Mouse (Mus musculus) liver, embryonic 14.5 days (tissue): Measurements from ENCODE around the gene Anks1. TPM values are rescaled to one million over a fixed set of nuclear protein-coding genes. Genes with fewer than 3 reads are reported as not detected.

Experiments
- ATAC-seq: fragments of 200-750 bp; cut with Nextera tagmentation; 2 replicates; pipeline ENCODE4 v1.8.0; 2017; ENCODE audit warnings: moderate number of reproducible peaks, mild to moderate bottlenecking, moderate library complexity; ENCODE audit not compliant: insufficient read depth
- DNase-seq, 3 experiments: peaks; one replicate each; pipeline ENCODE4 v3.0.0-alpha.2; 2012 to 2013; ENCODE audit warnings: low read depth in 3 of 3, low spot score in 3 of 3
- H3K27ac ChIP-seq: fragments of 300-500 bp; sonication (generic); 2 replicates; pipeline ENCODE4 v1.5.1; 2014; ENCODE audit warnings: moderate library complexity, mild to moderate bottlenecking, control low read depth, inconsistent platforms
- H3K27me3 ChIP-seq: fragments of 300-500 bp; sonication (generic); 2 replicates; pipeline ENCODE4 v1.6.1; 2014; ENCODE audit warnings: mild to moderate bottlenecking, low read length, moderate library complexity; ENCODE audit not compliant: control insufficient read depth, insufficient read depth
- H3K36me3 ChIP-seq: fragments of 300-500 bp; sonication (generic); replicated peaks from 2 replicates; pipeline ENCODE4 v1.6.1; 2014; ENCODE audit warnings: low read depth; ENCODE audit not compliant: control insufficient read depth, insufficient read depth
- H3K4me1 ChIP-seq, 2 experiments: fragments of 200-500 bp in 1 of 2; fragments of 300-500 bp in 1 of 2; sonication (generic) in 1 of 2; replicated peaks; 2 replicates each; pipeline ENCODE4 v1.6.1; 2012 to 2014; ENCODE audit warnings: antibody characterized with exemption in 1 of 2, inconsistent platforms in 1 of 2, low read length in 1 of 2; ENCODE audit not compliant: control insufficient read depth in 2 of 2, insufficient read depth in 2 of 2
- H3K4me2 ChIP-seq: fragments of 300-500 bp; sonication (generic); 2 replicates; pipeline ENCODE4 v1.6.1; 2014; ENCODE audit warnings: low read depth, mild to moderate bottlenecking, control low read depth, moderate library complexity
- H3K4me3 ChIP-seq, 2 experiments: fragments of 200-500 bp in 1 of 2; fragments of 300-500 bp in 1 of 2; sonication (generic) in 1 of 2; 2 replicates each; pipeline ENCODE4 v1.5.1; 2012 to 2014; ENCODE audit warnings: low read depth in 2 of 2, low read length in 2 of 2, mild to moderate bottlenecking in 2 of 2, control low read depth in 1 of 2, inconsistent platforms in 1 of 2, moderate library complexity in 1 of 2; ENCODE audit not compliant: insufficient read depth in 1 of 2
- H3K9ac ChIP-seq: fragments of 300-500 bp; sonication (generic); replicated peaks from 2 replicates; pipeline ENCODE4 v1.6.1; 2014; ENCODE audit warnings: mild to moderate bottlenecking, control low read depth, moderate library complexity
- H3K9me3 ChIP-seq: fragments of 300-500 bp; sonication (generic); 2 replicates; pipeline ENCODE4 v1.6.1; 2016; ENCODE audit warnings: low read length, mixed read lengths; ENCODE audit not compliant: control insufficient read depth
- CTCF ChIP-seq: IDR thresholded peaks from 2 replicates; pipeline ENCODE4 v1.5.1; 2016; ENCODE audit warnings: antibody characterized with exemption, low read depth, control low read depth
- EP300 ChIP-seq: IDR thresholded peaks from 2 replicates; pipeline ENCODE4 v1.6.1; 2016; ENCODE audit warnings: antibody characterized with exemption, low read depth
- WGBS: fragments of 180-500 bp; shearing (Covaris S2); extraction: QIAGEN DNeasy Blood & Tissue Kit; methylation state at CpG from one replicate; pipeline ENCODE4 v1.1.7; 2014; ENCODE audit not compliant: insufficient replicate concordance; 5-methylcytosine and 5-hydroxymethylcytosine counted together
- polyA plus RNA-seq, 2 experiments: library from polyadenylated mRNA; depleted of rRNA in 1 of 2; stranded (reverse) in 1 of 2; unstranded in 1 of 2; fragments of >200 nt; fragmentation: Nextera tagmentation in 1 of 2; extraction: Ambion mirVana in 1 of 2; gene quantifications; 2 replicates each; pipeline versions ENCODE4 v1.2.1 to v1.2.3; 2012 to 2014

Gene Anks1
- polyA plus RNA-seq, 2 experiments: 2.4 to 5.3 TPM

DNA sequence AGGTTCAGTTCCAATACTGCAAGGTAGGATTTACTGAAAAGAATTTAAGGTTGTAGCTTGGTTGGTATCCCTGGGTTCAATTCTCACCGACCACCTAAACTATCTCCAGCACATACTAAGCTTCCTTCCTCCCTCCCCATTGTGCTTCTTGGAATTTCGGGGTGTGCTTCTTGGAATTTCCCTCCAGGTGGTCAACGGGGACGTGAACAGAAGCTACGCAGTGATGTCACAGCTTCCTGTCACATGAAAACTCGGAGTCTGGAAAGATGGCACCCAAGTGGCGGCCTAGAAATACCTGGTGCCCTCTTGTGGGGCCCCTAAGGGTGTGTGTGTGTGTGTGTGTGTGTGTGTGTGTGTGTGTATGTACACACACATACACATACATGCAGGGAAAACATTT lies 172.8 kb downstream of the Anks1 start:
- Histone ChIP-seq H3K4me3 (no peak overlapping the region), H3K27me3 (peaks cover 6% of the 10 kb centered on the region; the same call in 1 of the 2 replicates), H3K9ac (no peak overlapping the region), H3K36me3 (no peaks in the 10 kb centered on the region), H3K9me3 (no peaks in the 10 kb centered on the region), H3K27ac (no peak overlapping the region), H3K4me1 (peaks cover 3 to 6% of the 10 kb centered on the region in 2 experiments; a peak in 3 of 4 replicates), H3K4me2 (no peak overlapping the region)
- TF ChIP-seq EP300 (no peak), CTCF (no peak)
- ATAC-seq: no peak
- DNase-seq: no peak
- 69% methylated on average over 7 of the region's 7 CpGs for WGBS

- H3K4me3 ChIP-seq: no peak overlapping the region
- no peak overlapping the region for H3K4me2 ChIP-seq
- peaks cover 3 to 6% of the 10 kb centered on the region in 2 experiments; a peak in 3 of 4 replicates for H3K4me1 ChIP-seq
- no peak overlapping the region for H3K27ac ChIP-seq
- no peak for TF ChIP-seq CTCF
- no peak for TF ChIP-seq EP300
- no peaks in the 10 kb centered on the region for H3K36me3 ChIP-seq
- 34% methylated on average over 13 of the region's 13 CpGs for WGBS
- ATAC-seq: no peak
- H3K9ac ChIP-seq: no peak overlapping the region
- no peaks in the 10 kb centered on the region for H3K9me3 ChIP-seq
- peaks cover 6% of the 10 kb centered on the region; the same call in 1 of the 2 replicates for H3K27me3 ChIP-seq
- DNase-seq: no peak
Measured at GRCm38 (mm10) chr17:28082863-28083262, 173.8 kb downstream of the Anks1 start.

DNA sequence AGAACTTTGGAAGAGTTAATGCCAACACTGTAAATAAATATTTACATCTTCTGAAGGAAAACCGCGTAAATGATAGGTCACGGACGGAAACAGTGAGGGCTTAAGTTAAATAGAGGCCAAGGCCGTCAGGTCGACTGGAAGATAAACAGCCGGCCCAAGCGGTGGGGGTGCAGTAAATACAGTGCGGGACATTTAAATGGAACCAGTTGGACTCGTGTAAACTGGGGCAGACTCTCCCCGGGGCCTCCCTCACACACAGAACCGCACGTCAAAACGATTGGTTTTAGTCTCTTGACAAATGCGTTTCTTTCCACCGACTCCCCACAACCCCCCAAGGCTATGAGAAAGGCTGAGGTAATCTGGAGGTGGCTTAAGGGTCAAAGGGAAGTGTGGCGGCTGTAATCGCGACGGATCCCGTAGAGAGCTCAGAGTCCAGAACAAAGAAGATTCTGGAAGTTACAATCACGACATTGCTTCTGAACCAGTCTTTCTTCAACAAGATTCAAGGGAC lies 175.3 kb downstream of the Anks1 start:
- ATAC-seq: no peak

DNA sequence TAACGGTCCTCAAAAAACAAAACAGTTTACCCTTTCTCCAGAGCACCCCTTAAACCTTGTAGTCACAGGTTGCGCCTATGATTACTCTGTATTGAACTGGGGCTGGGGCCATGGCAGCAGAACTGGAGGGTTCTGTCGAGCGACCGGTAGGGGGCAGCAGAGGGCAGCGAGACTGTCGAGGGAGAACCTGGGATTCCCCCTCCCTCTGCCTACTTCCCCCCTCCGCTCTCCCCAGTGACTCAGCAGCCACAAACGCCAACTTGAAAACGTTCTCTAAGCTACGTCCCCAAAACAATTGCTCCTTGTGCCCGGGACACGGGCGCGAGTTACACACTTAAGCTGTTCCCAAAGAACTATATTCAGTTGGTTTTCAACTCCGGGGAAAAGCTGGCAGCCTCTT lies 175.9 kb downstream of the Anks1 start:
- Histone ChIP-seq H3K36me3 (no peaks in the 10 kb centered on the region), H3K4me2 (peak overlapping the region; percentile 62), H3K4me1 (peaks cover 3 to 6% of the 10 kb centered on the region in 2 experiments; a peak in 3 of 4 replicates), H3K9ac (peak overlapping the region; percentile 44), H3K27me3 (0 out of 2 replicates have a peak, but pooled peaks cover 3% of the 10 kb centered on the region), H3K4me3 (no peak overlapping the region), H3K27ac (no peak overlapping the region), H3K9me3 (no peaks in the 10 kb centered on the region)
- TF ChIP-seq CTCF (peak; percentile 98), EP300 (no peak; the same call in 1 of the 2 replicates)
- ATAC-seq (peak; percentile 76), DNase-seq (peak; percentile 39 to 82 (median 43))
- WGBS: 1% methylated on average over 16 of the region's 16 CpGs

More for the DNA sequence above, 175.3 kb downstream of the Anks1 start:
- WGBS: 33% methylated on average over 22 of the region's 22 CpGs
- Histone ChIP-seq H3K36me3 (no peaks in the 10 kb centered on the region), H3K4me2 (peak overlapping the region; percentile 9; the same call in 1 of the 2 replicates), H3K4me3 (no peak overlapping the region), H3K27ac (no peak overlapping the region), H3K4me1 (peaks cover 3 to 6% of the 10 kb centered on the region in 2 experiments; a peak in 3 of 4 replicates), H3K27me3 (peaks cover 6% of the 10 kb centered on the region; the same call in 1 of the 2 replicates), H3K9me3 (no peaks in the 10 kb centered on the region), H3K9ac (no peak overlapping the region)
- no peak for DNase-seq
- TF ChIP-seq CTCF: no peak
- no peak for TF ChIP-seq EP300

- no peak for TF ChIP-seq EP300
- no peak for TF ChIP-seq CTCF
- H3K9me3 ChIP-seq: no peaks in the 10 kb centered on the region; the same call in 1 of the 2 replicates
- DNase-seq (no peak), ATAC-seq (no peak)
- H3K4me3 ChIP-seq: no peak overlapping the region
- H3K36me3 ChIP-seq: no peaks in the 10 kb centered on the region
- no peak overlapping the region for H3K27ac ChIP-seq
- no peak overlapping the region for H3K4me2 ChIP-seq
- H3K4me1 ChIP-seq: peaks cover 3 to 6% of the 10 kb centered on the region in 2 experiments; a peak in 3 of 4 replicates
- no peak overlapping the region for H3K9ac ChIP-seq
- no peaks in the 10 kb centered on the region for H3K27me3 ChIP-seq
- 58% methylated on average over 5 of the region's 5 CpGs for WGBS
Measured at GRCm38 (mm10) chr17:28087430-28087829, 178.3 kb downstream of the Anks1 start.
